Mouse (Mus musculus) bone marrow macrophage, adult 2 months (primary cell): ENCODE measurements around the gene P3h1. TPM values are rescaled to one million over a fixed set of nuclear protein-coding genes. Genes with fewer than 3 reads are reported as not detected.

ENCODE experiments used
- H3K27ac ChIP-seq: 2 replicates; pipeline ENCODE4 v1.5.1; 2012; ENCODE audit warnings: low read depth, low read length; ENCODE audit not compliant: insufficient read depth
- H3K4me1 ChIP-seq: 2 replicates; pipeline ENCODE4 v1.6.1; 2012; ENCODE audit warnings: low read length; ENCODE audit not compliant: control insufficient read depth, insufficient read depth
- H3K4me3 ChIP-seq: 2 replicates; pipeline ENCODE4 v1.5.1; 2012; ENCODE audit warnings: mild to moderate bottlenecking, low read length, moderate library complexity; ENCODE audit not compliant: insufficient read depth
- CTCF ChIP-seq: IDR thresholded peaks from 2 replicates; pipeline ENCODE4 v1.5.1; 2012; ENCODE audit warnings: low read depth, mild to moderate bottlenecking, low read length, moderate library complexity
- POLR2A ChIP-seq: IDR thresholded peaks from 2 replicates; pipeline ENCODE4 v1.6.1; 2012; ENCODE audit warnings: mild to moderate bottlenecking, low read depth, low read length, borderline replicate concordance
- polyA plus RNA-seq: library from polyadenylated mRNA; stranded (reverse); fragments of >200 nt; gene quantifications from 2 replicates; pipeline ENCODE4 v1.2.4, GENCODE M21; 2012; ENCODE audit not compliant: missing spikeins, insufficient read depth, insufficient read length

P3h1 gene
- polyA plus RNA-seq, 1 experiment, result 12.2 TPM

DNA sequence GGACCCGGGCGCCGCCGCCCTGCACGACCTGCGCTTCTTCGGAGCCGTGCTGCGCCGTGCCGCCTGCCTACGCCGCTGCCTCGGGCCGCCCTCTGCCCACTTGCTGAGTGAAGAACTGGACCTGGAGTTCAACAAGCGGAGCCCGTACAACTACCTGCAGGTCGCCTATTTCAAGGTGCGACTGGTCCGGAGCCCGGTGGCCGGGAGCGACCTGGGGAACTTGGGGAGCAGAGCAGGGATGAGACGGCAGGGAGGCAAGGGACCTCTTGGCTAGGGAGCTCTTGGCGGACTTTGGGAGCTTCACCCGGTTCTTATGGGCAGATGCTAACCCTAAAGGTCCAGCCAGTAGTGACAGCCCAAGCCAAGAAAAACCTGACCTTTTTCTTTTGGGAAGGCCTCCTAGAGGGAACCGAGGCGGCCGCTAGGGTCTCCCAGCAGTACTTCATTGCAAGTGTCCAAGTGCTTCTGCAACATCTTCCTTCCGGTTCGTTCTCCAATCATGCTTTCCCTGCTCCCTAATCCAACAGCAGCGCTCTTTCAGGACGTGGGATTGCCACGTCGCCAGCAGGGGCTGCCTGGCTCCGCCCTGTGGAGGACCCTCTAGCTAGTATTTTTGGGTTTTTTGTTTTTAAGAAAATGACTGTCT, 664 bp downstream of the P3h1 start:
- H3K27ac ChIP-seq, result no peak overlapping the region
- H3K4me1 ChIP-seq, result peaks cover 7% of the 10 kb centered on the region; the same call in 1 of the 2 replicates
- 0 out of 2 replicates have a peak, but pooled peaks have one; percentile 15 for TF ChIP-seq CTCF
- no peak for TF ChIP-seq POLR2A
- peak overlapping the region; percentile 82 for H3K4me3 ChIP-seq

DNA sequence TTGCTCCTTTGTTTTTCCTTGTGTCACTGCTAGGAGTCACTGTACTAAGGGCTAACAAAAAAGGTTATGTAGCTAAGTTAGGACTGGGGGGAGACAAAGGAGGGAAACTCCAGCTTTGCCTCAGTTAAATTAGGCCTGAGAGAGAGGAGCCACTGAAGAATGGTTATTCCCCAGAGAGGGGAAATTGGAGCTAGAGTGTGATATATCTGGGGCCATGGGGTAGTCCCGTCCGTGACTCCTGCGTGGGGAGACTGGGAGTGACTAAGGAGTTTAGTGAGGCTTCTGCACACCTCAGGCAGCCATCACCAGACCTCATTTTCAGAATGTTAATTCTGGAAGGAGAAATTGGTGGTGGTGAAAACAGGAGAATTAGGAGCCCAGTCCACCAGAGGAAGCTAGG, 1.6 kb downstream of the P3h1 start:
- TF ChIP-seq CTCF, result no peak
- no peak for TF ChIP-seq POLR2A

DNA sequence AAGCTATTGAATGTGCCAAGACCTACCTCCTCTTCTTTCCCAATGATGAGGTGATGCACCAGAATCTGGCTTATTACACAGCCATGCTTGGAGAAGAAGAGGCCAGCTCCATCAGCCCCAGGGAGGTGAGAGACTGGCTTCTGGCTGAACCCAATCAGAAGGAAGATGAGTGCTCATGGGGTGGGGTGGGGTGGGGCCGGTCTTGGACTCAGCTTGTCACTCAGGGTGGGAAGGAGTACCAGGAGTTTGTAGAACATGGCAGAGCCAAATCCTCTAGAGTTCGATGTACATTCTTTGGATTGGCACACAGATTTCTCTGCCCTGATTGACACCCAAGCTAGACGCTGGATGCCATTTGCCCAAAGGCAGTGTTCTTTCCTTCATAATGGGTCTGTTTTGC, 5.9 kb downstream of the P3h1 start:
- Histone ChIP-seq H3K27ac (no peak overlapping the region), H3K4me3 (no peak overlapping the region), H3K4me1 (peaks cover 5% of the 10 kb centered on the region)
- TF ChIP-seq POLR2A (no peak), CTCF (0 out of 2 replicates have a peak, but pooled peaks have one; percentile 0)

More for the DNA sequence above, 1.6 kb downstream of the P3h1 start:
- no peak overlapping the region for H3K27ac ChIP-seq
- H3K4me1 ChIP-seq, result peaks cover 10% of the 10 kb centered on the region
- no peak overlapping the region for H3K4me3 ChIP-seq

DNA sequence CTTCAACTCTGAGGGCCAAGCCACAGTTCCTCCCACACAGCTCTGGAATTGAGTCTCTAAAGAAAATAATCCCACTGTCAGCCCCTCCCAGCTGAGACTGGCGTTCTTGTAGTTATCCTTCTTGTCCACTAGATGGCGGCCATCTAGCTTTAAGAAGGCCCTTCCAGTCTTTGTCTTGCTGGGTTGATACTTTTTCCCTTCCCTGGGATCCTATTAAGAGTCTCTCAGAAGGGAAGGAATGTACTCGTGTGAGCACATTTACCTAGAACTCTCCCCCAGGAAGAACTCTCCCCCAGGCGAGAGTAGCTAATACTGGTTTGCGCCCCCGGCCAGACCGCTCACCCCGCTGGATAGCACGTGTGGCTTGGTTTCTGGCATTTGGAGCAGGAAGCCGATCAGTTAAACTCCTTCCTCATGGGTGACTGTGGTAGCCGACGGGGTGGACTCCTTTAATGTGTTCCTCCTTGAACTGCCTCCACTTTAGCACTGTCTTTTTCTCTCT, 6.5 kb downstream of the P3h1 start:
- H3K4me1 ChIP-seq, result peaks cover 2% of the 10 kb centered on the region
- TF ChIP-seq POLR2A (no peak), CTCF (no peak)
- H3K4me3 ChIP-seq, result no peak overlapping the region
- H3K27ac ChIP-seq, result no peak overlapping the region

DNA sequence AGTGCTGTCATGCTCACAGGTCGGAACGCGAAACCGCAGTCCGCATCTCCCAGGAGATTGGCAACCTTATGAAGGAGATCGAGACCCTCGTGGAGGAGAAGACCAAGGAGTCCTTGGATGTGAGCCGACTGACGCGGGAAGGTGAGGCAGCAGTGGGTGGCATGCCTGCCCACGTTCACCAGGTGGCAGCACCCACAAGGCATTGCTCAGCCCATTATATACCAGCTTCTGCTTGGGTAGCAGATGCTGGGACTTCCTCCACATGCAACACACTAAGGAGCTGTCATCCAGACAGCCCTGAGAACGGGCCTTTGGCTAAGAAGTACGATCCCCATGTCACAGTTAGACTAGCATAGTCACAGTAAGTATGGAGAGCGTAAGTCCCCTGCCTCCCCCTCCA, 8.9 kb downstream of the P3h1 start:
- Histone ChIP-seq H3K27ac (no peak overlapping the region), H3K4me3 (no peak overlapping the region), H3K4me1 (peaks cover 2% of the 10 kb centered on the region)
- 0 out of 2 replicates have a peak, but pooled peaks have one; percentile 10 for TF ChIP-seq CTCF
- TF ChIP-seq POLR2A, result no peak

DNA sequence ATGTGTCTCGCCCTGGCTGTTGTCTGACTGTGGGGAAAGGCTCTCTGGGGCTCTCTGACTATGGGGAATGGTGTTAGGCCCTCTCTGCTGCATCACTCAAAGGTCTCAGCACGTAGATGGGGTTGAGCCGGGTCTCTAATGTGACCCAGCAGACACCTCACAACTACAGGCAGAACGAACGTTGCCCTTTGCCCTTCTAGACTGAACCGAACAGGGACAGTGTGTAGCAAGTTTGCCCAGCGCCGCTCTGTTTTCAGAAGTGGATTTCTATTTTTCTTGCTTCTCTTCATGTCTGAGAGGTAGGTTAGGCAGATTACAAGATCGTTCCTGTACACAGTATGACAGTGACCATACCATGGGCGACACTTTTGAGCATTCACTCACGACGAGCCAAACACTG, 9.9 kb downstream of the P3h1 start:
- Histone ChIP-seq H3K4me3 (no peak overlapping the region), H3K27ac (no peak overlapping the region), H3K4me1 (peaks cover 2% of the 10 kb centered on the region)
- TF ChIP-seq CTCF (no peak), POLR2A (no peak)

DNA sequence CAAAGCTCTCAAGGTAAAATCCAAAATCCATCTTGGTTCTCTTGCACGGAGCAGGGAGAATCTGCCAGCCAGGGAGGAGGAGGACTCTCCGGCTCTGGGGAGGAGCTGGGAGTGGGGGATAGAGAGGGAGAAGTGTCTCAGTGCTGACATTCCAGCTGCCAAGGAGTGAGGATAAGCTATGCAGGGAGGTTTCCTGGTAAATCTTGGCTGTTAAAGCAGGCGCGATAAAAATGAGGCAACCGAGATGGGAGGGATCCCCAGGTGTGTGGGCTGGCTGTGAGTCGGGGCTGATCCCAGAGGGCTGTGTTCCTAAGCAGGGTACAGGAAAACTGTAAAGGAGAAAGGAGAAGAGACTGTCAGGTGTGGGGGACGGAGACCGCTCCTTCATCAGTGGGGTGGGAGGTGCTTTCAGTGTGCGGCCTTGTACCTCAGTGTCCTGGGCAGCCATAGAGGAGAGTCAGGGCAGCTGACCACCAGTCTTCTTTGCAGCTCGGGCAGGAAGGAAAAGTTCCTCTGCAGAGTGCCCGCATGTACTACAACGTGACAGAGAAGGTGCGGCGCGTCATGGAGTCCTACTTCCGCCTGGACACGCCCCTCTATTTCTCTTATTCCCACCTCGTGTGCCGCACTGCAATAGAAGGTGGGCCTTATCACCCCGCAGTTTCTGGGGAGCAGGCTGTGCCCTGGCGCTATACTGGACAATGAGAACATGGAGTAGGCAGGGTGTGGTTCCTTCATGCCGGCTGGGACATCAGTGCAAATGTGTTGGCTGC, 11.9 kb downstream of the P3h1 start:
- Histone ChIP-seq H3K27ac (no peak overlapping the region), H3K4me3 (no peak overlapping the region), H3K4me1 (no peaks in the 10 kb centered on the region)
- TF ChIP-seq POLR2A, result no peak
- no peak for TF ChIP-seq CTCF

DNA sequence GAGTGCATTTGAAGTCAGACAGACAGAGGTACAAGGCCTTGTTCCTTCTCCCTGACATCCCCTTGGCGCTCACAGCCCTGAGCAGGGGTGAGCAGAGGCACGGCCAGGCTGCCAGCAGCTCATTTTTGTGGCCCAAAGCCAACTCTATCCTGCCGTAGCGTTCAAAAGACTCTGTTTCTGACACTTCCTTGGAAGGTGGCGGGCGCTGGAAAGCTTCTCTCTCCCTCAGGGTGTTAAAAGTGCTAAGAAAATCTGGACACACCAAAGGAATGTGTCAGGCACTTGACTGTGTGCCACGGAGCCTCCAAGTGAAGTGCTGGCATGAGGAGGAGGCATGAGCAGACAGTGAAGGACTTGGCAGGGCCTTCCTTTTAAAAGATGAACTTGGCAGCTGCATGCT, 12.8 kb downstream of the P3h1 start:
- Histone ChIP-seq H3K4me3 (no peak overlapping the region), H3K27ac (no peak overlapping the region), H3K4me1 (no peaks in the 10 kb centered on the region)
- TF ChIP-seq CTCF, result no peak
- TF ChIP-seq POLR2A, result no peak

DNA sequence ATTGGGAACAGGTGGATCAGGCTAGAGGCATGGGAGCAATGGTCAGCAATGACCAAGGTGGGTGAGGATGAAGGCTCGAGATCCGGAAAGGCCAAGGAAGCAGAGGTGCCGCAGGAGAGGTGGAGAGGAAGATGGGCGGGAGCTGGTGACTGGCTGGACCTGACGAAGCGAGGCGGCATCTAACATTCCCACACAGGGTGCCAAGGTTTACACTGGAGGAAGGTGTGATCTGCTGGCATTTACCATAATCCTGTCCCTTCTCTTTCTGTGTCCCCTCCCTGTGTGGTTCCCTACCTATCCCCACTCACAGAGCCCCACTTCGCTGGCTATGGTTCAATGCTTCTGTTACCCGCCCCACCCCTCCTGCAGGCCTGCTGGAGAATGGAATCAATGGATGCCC, 13.2 kb downstream of the P3h1 start:
- TF ChIP-seq CTCF (no peak), POLR2A (no peak)
- Histone ChIP-seq H3K4me3 (no peak overlapping the region), H3K27ac (no peak overlapping the region), H3K4me1 (no peaks in the 10 kb centered on the region)

DNA sequence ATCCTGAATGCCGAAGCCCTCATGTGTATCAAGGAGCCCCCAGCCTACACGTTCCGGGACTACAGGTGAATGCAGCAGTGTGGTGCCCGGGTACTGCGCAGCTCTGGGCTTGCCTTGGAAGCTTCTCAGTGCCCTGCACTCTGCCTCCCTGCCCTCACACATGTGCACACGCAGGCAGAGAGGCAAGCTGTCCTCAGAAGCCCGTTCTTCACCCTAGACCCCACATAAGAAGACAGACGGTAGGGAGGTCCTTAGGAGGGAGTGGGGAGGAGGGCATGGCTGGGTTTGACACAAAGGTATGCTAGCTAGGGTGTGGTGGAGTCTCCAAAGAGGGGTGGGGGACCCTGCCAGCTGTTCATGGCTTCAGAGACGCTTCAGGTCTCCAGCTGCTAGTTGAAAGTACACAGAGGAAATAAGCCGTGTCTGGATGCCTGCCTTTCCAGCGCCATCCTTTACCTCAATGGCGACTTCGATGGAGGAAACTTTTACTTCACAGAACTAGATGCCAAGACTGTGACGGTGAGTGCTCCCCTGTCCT, 14.0 kb downstream of the P3h1 start:
- TF ChIP-seq CTCF (no peak), POLR2A (no peak)
- Histone ChIP-seq H3K4me1 (no peaks in the 10 kb centered on the region), H3K4me3 (no peak overlapping the region), H3K27ac (no peak overlapping the region)
